Mouse (Mus musculus) small intestine, adult 10 weeks (tissue): ENCODE measurements around the gene Prlh. TPM values are rescaled to one million over a fixed set of nuclear protein-coding genes. Genes with fewer than 3 reads are reported as not detected.

ENCODE experiments used
- polyA plus RNA-seq: library from polyadenylated mRNA; stranded (reverse); fragments of 350-450 nt; fragmentation: Illumina TruSeq; extraction: RNeasy Lipid Tissue Mini Kit (QIAGEN cat#74804); gene quantifications from one replicate; pipeline ENCODE4 v1.2.3, GENCODE M21; 2014; ENCODE audit warnings: low replicate concordance

Prlh gene
- not detected for polyA plus RNA-seq

GRCm38 (mm10) chr1:90952808-90953207 lies at the start of gene Prlh:
Gene Prlh, plus strand, starts transcription at chr1:90953108.

GRCm38 (mm10) chr1:90914948-90915569 lies 37.8 kb upstream of the Prlh start, which contains the start of gene Mlph:
Gene Mlph, plus strand, starts transcription at chr1:90915085.

GRCm38 (mm10) chr1:90969347-90969784 lies 16.5 kb downstream of the Prlh start, which contains the start of gene Rab17:
Gene Rab17, minus strand, starts transcription at chr1:90969661.

GRCm38 (mm10) chr1:90998268-90998890 lies 45.5 kb downstream of the Prlh start, which contains the start of gene Lrrfip1:
Gene Lrrfip1, plus strand, starts transcription at chr1:90998737.

Other genes with a start within 250 kb of the Prlh start
- 26.2 TPM for gene Col6a3, start 109.1 kb upstream of the Prlh start, polyA plus RNA-seq
- 3.4 TPM for gene Mlph, start 38.0 kb upstream of the Prlh start, polyA plus RNA-seq
- gene Rab17, start 16.6 kb downstream of the Prlh start, polyA plus RNA-seq: 1.0 TPM
- 65.1 TPM for gene Lrrfip1, start 45.6 kb downstream of the Prlh start, polyA plus RNA-seq
- gene Rbm44, start 192.0 kb downstream of the Prlh start, polyA plus RNA-seq: 1.0 TPM
- 1.0 TPM for gene Ramp1, start 226.7 kb downstream of the Prlh start, polyA plus RNA-seq